Mouse (Mus musculus) brain, embryonic 14.5 days (tissue): ENCODE data around the gene Grip1. TPM values are rescaled to one million over a fixed set of nuclear protein-coding genes. Genes with fewer than 3 reads are reported as not detected.

Experiments used
- DNase-seq: peaks from one replicate; pipeline ENCODE4 v3.0.0-alpha.2; 2011; ENCODE audit warnings: low read depth
- CTCF ChIP-seq: fragments of 200-500 bp; IDR thresholded peaks from 2 replicates; pipeline ENCODE4 v1.5.1; 2012; ENCODE audit warnings: inconsistent platforms, mild to moderate bottlenecking, moderate library complexity, borderline replicate concordance; ENCODE audit not compliant: insufficient read depth, insufficient read length; ENCODE audit errors: extremely low read depth
- POLR2A ChIP-seq: fragments of 200-500 bp; IDR thresholded peaks from 2 replicates; pipeline ENCODE4 v1.6.1; 2012; ENCODE audit warnings: mild to moderate bottlenecking, inconsistent platforms, borderline replicate concordance; ENCODE audit not compliant: poor library complexity, insufficient read depth, insufficient read length, severe bottlenecking; ENCODE audit errors: extremely low read depth
- polyA plus RNA-seq: library from polyadenylated mRNA; depleted of rRNA; stranded (reverse); fragments of >200 nt; gene quantifications from 2 replicates; pipeline ENCODE4 v1.2.3, GENCODE M21; 2012

Grip1 gene
- polyA plus RNA-seq, 1 experiment = 20.2 TPM

DNA sequence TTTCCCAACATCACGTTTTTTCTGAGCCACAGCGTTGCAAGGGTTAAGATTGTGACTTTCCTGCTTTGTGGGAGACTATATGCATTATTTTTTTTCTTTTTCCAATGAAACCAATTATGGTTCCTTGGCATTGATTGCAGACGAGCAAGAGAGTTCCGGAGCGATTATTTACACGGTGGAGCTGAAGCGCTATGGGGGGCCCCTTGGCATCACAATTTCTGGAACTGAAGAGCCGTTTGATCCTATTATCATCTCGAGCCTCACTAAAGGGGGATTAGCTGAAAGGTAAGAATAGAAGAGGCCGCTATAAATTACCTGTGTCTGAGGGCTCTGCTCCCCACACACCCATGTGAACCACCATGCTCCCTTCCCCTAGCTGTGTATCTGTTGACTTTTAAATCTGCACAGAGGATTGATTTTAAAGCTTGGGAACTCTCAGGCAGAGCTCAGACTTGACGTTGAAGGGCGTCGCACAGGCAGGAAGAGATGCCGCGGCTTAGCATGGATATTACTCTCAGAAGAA is 581.6 kb downstream of the Grip1 start:
- TF ChIP-seq CTCF (no peak), POLR2A (no peak)
- peak; percentile 57 for DNase-seq

DNA sequence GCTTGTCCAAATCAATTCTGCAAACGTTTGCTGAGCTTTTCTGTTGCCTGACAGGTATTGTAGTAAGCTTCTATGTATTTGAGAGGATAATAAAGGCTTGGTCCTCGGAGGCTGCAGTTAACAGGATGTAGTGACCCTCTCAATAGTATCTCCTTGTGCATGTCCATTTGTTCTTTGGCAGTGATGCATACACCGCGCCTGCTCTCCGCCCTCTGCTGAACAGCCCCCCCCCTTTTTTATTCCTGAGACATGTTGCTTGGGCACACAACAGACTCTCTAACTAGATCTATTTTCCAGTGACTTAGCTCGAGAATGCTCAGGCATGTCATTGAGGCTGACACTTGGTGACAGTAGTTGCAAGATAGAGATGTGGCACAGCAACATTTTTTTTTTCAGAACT is 582.2 kb downstream of the Grip1 start:
- DNase-seq = peak; percentile 50
- TF ChIP-seq CTCF = no peak
- TF ChIP-seq POLR2A = no peak

DNA sequence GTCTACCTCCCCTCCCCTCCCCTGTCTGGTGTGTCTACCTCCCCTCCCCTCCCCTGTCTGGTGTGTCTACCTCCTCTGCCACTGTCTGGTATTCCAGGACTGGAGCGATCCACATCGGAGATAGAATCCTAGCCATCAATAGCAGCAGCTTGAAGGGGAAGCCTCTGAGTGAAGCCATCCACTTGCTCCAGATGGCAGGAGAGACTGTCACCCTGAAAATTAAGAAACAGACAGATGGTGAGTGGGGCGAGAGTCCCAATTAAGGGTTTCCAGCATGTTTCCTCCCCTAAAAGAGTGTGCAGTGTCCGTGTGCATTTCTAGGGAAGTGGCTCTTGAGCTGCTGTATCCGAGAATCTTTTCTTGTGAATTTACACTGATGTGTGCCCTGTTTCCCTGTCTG is 584.6 kb downstream of the Grip1 start:
- TF ChIP-seq POLR2A (no peak), CTCF (no peak)
- DNase-seq = peak; percentile 90

DNA sequence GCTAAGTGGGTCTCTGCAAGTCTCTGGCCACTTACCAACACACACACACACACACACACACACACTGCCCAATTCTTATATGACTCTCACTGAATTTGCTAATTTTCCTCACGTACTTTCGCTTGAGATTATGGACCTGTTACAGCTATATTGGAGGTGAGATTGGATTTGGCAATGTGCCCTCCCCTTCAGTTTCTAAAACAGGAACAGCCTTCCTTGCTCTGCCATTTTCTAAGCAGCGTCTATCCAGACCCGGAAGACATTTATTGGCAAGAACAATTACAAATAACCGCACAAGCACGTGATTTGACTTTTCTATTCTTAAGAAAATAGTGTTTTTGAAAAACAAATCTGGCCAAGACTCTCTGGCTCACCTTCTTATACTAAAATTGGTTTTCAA is 590.6 kb downstream of the Grip1 start:
- peak; percentile 67 for DNase-seq
- TF ChIP-seq CTCF = no peak
- TF ChIP-seq POLR2A = no peak

DNA sequence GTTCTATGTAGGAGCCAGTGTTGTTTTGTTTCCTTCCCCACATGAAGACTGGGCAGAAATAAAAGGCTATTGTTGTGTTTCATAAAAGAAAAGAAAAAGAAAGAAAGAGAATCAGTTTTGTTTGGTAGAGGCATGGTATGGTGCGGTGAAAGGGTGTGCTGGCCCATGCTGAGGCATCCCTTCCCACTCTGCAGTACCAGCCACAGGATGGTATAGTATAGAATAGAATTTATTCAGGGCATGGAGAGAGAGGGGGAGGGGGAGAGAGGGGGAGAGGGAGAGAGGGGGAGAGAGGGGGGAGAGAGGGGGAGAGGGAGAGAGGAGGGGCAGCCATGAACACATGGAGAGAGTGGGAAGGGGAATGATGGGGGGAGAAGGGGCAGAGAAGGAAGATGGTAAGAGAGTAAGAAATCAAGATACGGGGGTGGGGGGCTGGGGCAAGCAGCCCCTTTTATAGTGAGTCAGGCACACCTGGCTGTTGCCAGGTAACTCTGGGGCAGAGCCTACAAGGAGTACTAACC is 591.1 kb downstream of the Grip1 start:
- DNase-seq = peak; percentile 46

DNA sequence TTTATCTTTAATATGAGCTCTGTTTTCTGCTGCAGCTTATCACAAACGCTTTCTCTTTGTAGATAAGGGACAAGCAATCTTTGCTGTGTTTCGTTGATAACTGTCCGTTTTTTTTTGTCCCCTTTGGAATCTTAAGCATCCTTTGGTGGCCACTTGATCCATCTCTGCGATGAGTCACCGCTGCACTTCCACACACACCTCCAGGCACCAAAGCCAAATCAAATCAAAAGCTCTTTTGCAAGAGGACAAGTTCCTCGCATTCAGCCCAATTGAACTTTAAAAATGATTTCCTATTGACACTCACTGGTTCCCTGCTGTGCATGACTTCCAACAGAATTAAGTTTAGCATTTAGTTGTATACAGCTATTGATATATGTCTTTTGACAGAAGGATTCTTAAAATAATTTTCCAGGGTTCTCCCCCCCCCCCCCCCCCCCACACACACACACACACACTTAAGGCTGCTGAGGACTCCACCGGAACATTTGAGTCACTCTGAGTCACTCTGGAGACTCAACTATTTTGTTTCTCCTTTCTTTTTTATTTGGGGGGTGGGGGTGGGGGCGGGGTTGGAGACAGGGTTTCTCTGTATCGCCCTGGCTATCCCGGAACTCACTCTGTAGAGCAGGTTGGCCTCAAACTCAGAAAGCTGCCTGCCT is 607.1 kb downstream of the Grip1 start:
- TF ChIP-seq POLR2A = no peak
- TF ChIP-seq CTCF = no peak
- no peak for DNase-seq

More for the DNA sequence above, 591.1 kb downstream of the Grip1 start:
- TF ChIP-seq CTCF (no peak), POLR2A (no peak)

DNA sequence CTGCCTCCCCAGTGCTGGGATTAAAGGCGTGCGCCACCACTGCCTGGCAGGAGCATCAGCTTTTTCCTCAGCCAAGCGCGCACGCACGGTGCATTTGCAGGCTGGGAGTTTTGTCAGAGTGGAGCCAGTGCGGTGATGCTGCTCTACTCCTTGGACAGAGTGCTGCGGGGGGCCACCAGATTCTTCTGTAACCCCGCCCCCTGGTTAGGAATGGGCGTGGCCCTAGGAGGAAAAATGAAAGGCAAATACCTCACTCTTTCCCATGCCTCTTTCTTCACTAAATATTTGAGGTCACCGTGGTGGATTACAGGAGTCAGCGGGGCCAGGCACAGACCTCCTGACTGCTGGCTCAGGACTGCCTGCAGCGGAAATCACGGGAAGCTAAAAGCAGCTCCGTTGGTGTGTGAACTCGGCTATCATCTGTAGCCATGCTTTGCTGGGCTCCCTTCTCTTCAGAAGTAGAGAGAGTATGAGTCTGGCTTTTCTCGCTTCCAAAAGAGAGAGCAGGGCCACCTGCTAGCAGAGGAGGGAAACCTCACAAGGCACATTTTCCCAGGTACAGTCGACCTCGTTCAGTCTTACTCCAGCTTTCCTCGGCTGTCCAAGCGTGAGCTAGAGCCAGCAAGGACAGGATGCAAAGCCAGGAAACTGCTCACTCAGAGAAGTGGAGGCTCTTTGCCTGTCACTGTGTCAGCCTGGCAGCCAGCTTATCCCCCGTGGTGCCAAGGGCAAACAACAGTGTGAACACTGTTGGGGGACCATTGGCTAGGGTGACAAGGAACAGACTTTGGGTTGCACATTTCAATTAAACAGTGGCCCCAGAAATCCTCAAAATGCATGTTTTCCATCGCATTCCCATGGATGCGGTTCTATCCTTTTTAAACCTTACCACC is 607.9 kb downstream of the Grip1 start:
- TF ChIP-seq CTCF (no peak), POLR2A (no peak)
- DNase-seq = no peak

DNA sequence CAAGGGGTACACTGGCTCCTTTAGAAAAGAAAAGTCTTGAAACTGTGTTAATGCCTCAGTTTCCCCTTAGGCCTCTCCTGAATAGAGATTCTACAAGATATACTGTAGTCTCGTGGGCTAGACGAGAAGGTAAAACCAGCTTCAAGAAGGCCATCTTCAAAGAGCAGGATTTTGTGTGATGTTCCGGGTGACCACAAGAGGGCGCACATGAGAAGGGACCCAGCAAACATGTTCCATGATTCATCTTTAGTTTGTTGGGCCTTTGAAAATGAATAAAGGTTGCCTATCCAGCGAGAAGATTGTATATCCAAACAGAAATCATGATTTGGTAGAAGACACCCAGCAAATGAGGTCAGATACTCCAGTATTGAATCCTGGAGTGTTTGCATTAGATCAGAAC is 610.8 kb downstream of the Grip1 start:
- DNase-seq = peak; percentile 70
- TF ChIP-seq CTCF (peak; percentile 84), POLR2A (no peak)

DNA sequence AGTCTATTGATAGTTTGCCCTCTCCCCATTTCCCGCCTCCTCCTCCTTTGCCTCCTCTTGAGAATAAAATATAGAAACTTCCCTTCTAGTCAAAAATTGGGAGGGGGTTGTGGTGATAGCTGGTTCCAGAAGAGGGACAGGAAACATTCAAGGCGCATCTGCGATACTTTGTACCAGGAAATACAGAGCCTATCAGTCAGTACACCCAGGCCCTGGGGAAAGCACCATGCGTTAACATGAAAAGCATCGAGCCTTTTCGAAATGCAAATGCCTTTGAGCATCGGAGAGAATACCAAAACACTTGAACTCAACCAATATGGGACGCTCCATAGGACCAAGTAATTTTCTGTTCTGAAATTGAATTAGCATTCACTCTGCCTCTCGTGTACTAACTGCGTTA is 612.7 kb downstream of the Grip1 start:
- DNase-seq = peak; percentile 15
- TF ChIP-seq CTCF = no peak
- TF ChIP-seq POLR2A = no peak

DNA sequence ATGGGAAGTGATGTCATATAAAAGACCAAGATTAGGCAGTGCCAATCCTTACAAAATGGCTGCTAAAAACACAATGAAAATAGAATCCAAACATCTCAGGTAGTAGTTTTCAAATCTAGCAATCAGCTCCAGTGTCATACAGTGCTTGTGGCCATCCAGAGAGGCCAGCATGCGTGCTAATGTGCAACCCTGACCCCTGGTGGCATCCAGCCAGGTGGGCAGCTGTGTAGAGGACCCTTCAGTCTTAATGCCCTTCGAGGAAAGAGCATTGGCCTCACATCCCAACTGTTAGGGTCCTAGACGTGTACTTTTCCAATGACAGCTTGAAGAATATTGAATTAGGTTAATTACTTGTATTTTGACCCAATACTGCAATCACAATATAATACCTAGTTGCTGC is 624.2 kb downstream of the Grip1 start:
- no peak for TF ChIP-seq POLR2A
- TF ChIP-seq CTCF = no peak
- DNase-seq = no peak

DNA sequence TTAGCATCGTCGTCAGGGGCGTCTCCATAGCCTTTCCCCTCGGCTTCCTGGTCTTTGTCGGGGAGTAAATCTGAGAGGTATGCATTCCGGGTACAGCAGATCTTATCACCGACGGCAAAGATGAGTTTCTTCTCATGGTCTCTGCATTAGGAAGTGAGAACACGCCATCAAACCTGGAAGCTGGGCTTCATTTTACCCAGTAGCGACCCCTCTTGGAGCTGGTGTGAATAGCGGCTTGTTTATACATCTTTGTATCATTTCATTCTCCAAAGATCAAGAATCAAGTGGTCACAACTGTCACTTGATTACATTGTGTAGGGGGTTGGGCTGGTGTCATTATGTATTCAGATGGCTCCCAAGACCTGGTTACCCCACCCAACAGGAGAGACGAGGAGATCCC is 638.9 kb downstream of the Grip1 start:
- TF ChIP-seq POLR2A (no peak), CTCF (no peak)
- DNase-seq = no peak
